Mouse (Mus musculus) cerebellum, postnatal 36 days (tissue): ENCODE results near the gene Elovl2.

Experiments used
- DNase-seq, 2 experiments: peaks; one replicate each; pipeline ENCODE4 v3.0.0; 2021 to 2022; ENCODE audit warnings: mixed read lengths in 2 of 2

Gene Elovl2

GRCm38 (mm10) chr13:41134901-41135300, 85.3 kb downstream of the Elovl2 start:
- peak; percentile 52 to 63 for DNase-seq
